In genomic region chr4:116991366-116991765, GRCm38 (mm10) we compare ENCODE assay signal across 8 mouse cellular contexts. TPM values are rescaled to one million over a fixed set of nuclear protein-coding genes. Genes with fewer than 3 reads are reported as not detected.
DNase-seq lines count a peak whose midpoint lies in the region; ATAC-seq and TF ChIP-seq lines count a peak whose summit lies in the region.

No protein-coding gene starts in this region.

- H3K9ac ChIP-seq in liver, embryonic 13.5 days = peak overlapping the region; percentile 97

- DNase-seq in A20 (ENCODE audit: low read depth, low spot score) (peak; percentile 80), MEL-GATA-1-ER (ENCODE audit: extremely low read depth, low read depth) (peak; percentile 41)
- DNase-seq in cerebellum, adult 2 months = peak; percentile 87 to 93
- DNase-seq in forelimb bud, embryonic 11.5 days (ENCODE audit: low read depth, low spot score) = peak; percentile 81
- peak; percentile 90 for DNase-seq in kidney, adult 9 months
- DNase-seq in liver, embryonic 13.5 days = peak; percentile 69
- peak; percentile 80 for DNase-seq in thymus, postnatal 14 days

- no peak overlapping the region for H3K4me3 ChIP-seq in cerebellum, adult 2 months (replicated peaks; ENCODE audit: insufficient read depth, low read depth, low read length)
- peak overlapping the region; percentile 90 for H3K4me3 ChIP-seq in liver, embryonic 13.5 days (replicated peaks)

- H3K9me3 ChIP-seq in liver, embryonic 13.5 days (replicated peaks) = no peaks in the 10 kb centered on the region

- no peak for ATAC-seq in liver, embryonic 13.5 days (ENCODE audit: low read depth)
- peak; percentile 57 for ATAC-seq in neutrophil, adult 5-6 weeks (ENCODE audit: extremely low read depth, insufficient number of reproducible peaks, low FRiP score, poor library complexity, severe bottlenecking)

- TF ChIP-seq CTCF in cerebellum, adult 2 months (IDR thresholded peaks at IDR 0.05; ENCODE audit: borderline replicate concordance, insufficient read depth, low read depth, low read length) = peak; percentile 93

- no peak overlapping the region for H3K27ac ChIP-seq in cerebellum, adult 2 months (ENCODE audit: insufficient read depth, low read length)
- peak overlapping the region; percentile 99 for H3K27ac ChIP-seq in liver, embryonic 13.5 days

- H3K36me3 ChIP-seq in liver, embryonic 13.5 days = peaks cover 51% of the 10 kb centered on the region

- peaks cover 23% of the 10 kb centered on the region for H3K4me1 ChIP-seq in cerebellum, adult 2 months (ENCODE audit: control insufficient read depth, insufficient read depth, low read length)
- peaks cover 53% of the 10 kb centered on the region for H3K4me1 ChIP-seq in liver, embryonic 13.5 days (replicated peaks)

- H3K4me2 ChIP-seq in liver, embryonic 13.5 days = peak overlapping the region; percentile 87

- WGBS in cerebellum, adult 2 months = 3% methylated on average over 7 of the region's 7 CpGs
- 16% methylated on average over 7 of the region's 7 CpGs for WGBS in liver, embryonic 13.5 days (ENCODE audit: insufficient replicate concordance)

- TF ChIP-seq POLR2A in cerebellum, adult 2 months (IDR thresholded peaks at IDR 0.05; ENCODE audit: borderline replicate concordance, insufficient read depth, low read length) = no peak

- no peaks in the 10 kb centered on the region for H3K27me3 ChIP-seq in cerebellum, adult 2 months (ENCODE audit: control insufficient read depth, insufficient read depth, low read length)
- no peaks in the 10 kb centered on the region for H3K27me3 ChIP-seq in liver, embryonic 13.5 days

RNA-seq across cellular contexts. Expression of gene Urod, which starts 2.8 kb away (rescaled TPM):
- 107 and 109 TPM in 2 replicates for polyA plus RNA-seq in cerebellum, adult 2 months (2012; rRNA removed)
- 558 and 568 TPM in 2 replicates for polyA plus RNA-seq in liver, embryonic 13.5 days (2015; fragmentation: Nextera tagmentation; extraction: Ambion mirVana)
- 50.2 and 63.2 TPM in 2 replicates for total RNA-seq in neutrophil, adult 5-6 weeks (2017)

RNA-seq across cellular contexts. Expression of gene Hectd3, which starts 3.8 kb away (rescaled TPM):
- polyA plus RNA-seq in cerebellum, adult 2 months (2012; rRNA removed) = 69.5 and 73.1 TPM in 2 replicates
- 7.8 and 7.9 TPM in 2 replicates for polyA plus RNA-seq in liver, embryonic 13.5 days (2015; fragmentation: Nextera tagmentation; extraction: Ambion mirVana)
- 41.3 and 50.8 TPM in 2 replicates for total RNA-seq in neutrophil, adult 5-6 weeks (2017)

RNA-seq across cellular contexts. Expression of gene Eif2b3, which starts 27.8 kb away (rescaled TPM):
- 26.1 and 26.3 TPM in 2 replicates for polyA plus RNA-seq in cerebellum, adult 2 months (2012; rRNA removed)
- 46.4 and 49.8 TPM in 2 replicates for polyA plus RNA-seq in liver, embryonic 13.5 days (2015; fragmentation: Nextera tagmentation; extraction: Ambion mirVana)
- total RNA-seq in neutrophil, adult 5-6 weeks (2017) = 12.8 and 24.6 TPM in 2 replicates
